ENCODE assay signal across 7 mouse cellular contexts in genomic region chr9:61378516-61378915, GRCm38 (mm10). TPM values are rescaled to one million over a fixed set of nuclear protein-coding genes. Genes with fewer than 3 reads are reported as not detected.
DNase-seq lines count a peak whose midpoint lies in the region.

No protein-coding gene starts in this region.

- intact Hi-C loops in left cerebral cortex, postnatal 4 days (cut with DNase I), result loop anchor here (10.0 kb wide), 2 partner anchors 334 to 484 kb away; no protein-coding TSS in a partner anchor
- intact Hi-C loops in left cerebral cortex, postnatal 25 days (cut with DNase I), result no loop called here

- DNase-seq in left cerebral cortex, postnatal 4 days, result peak; percentile 43
- no peak for DNase-seq in left cerebral cortex, postnatal 25 days (ENCODE audit: low spot score in 2 of 2)
- DNase-seq in embryo, embryonic 9.5 days (ENCODE audit: extremely low spot score), result peak; percentile 58
- peak; percentile 48 for DNase-seq in gastrocnemius, postnatal 25 days
- DNase-seq in lung, postnatal 4 days, result peak; percentile 38 to 55
- no peak for DNase-seq in testis, postnatal 10 days (ENCODE audit: low spot score)
- no peak for DNase-seq in right cerebral cortex, postnatal 10 days (ENCODE audit: low spot score in 2 of 2)

RNA-seq across cellular contexts. Expression of gene Tle3, which starts 6.3 kb away (rescaled TPM):
- 100 to 1,000 TPM; 102 to 112 TPM for total RNA-seq in left cerebral cortex, postnatal 4 days (2021)
- total RNA-seq in left cerebral cortex, postnatal 25 days (2021), result 10 to 100 TPM; 67.9 to 79.5 TPM
- total RNA-seq in gastrocnemius, postnatal 25 days (2021), result 1 to 10 TPM; 7.9 to 10.0 TPM

Comparison
In these comparisons a context has a peak if more than half of its experiments do, and no peak if none do; other contexts are left out.
1. DNase-seq: peak in left cerebral cortex, postnatal 4 days (single experiment), embryo, embryonic 9.5 days (single experiment), gastrocnemius, postnatal 25 days (single experiment) and lung, postnatal 4 days (2 of 2); none in left cerebral cortex, postnatal 25 days (0 of 2), testis, postnatal 10 days (single experiment) and right cerebral cortex, postnatal 10 days (0 of 2).
2. RNA of gene Tle3, which starts 6.3 kb away (total RNA-seq): 102 to 112 TPM in left cerebral cortex, postnatal 4 days and 67.9 to 79.5 TPM in left cerebral cortex, postnatal 25 days; 7.9 to 10.0 TPM in gastrocnemius, postnatal 25 days; every median in the first group is over 4 times any median in the second.